Mouse (Mus musculus) layer of hippocampus, adult 8-10 months (tissue): ENCODE measurements at regions not wholly inside any gene's neighbourhood (a gene's known extent, or its start where the extent isn't known, plus 50 kb on each side); places are given as distances from the start of the nearest gene placed in this dataset.
"Not testable (repeated sequence)": the region's sequence is repeated elsewhere in the genome, so short reads cannot be mapped to it uniquely, and the experiment has no call there.

Source experiments
- DNase-seq, 2 experiments: peaks; one replicate each; pipeline ENCODE4 v3.0.0; 2022; ENCODE audit warnings: low spot score in 2 of 2

DNA sequence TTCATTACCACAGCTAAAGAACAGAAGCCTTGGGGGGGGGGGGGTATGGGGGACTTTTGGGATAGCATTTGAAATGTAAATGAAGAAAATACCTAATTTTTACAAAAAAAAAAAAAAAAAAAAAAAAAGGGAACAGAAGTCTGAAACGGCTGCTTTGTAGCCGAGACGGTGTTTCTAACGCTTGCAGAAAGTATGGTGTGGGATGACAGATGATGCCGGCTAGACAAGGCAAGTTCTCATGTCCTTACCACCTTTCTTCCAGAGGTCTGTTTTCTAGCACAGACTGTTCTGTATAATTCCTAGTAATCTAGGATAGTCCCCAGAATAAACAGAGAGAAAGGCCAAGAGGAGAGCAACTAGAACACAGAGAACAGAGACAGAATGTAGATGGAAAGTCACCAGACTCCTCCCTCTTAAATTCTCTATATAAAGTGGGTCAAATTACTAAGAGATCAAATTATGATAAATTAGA lies 67.2 kb upstream of the Chd2 start:
- DNase-seq = no peak

DNA sequence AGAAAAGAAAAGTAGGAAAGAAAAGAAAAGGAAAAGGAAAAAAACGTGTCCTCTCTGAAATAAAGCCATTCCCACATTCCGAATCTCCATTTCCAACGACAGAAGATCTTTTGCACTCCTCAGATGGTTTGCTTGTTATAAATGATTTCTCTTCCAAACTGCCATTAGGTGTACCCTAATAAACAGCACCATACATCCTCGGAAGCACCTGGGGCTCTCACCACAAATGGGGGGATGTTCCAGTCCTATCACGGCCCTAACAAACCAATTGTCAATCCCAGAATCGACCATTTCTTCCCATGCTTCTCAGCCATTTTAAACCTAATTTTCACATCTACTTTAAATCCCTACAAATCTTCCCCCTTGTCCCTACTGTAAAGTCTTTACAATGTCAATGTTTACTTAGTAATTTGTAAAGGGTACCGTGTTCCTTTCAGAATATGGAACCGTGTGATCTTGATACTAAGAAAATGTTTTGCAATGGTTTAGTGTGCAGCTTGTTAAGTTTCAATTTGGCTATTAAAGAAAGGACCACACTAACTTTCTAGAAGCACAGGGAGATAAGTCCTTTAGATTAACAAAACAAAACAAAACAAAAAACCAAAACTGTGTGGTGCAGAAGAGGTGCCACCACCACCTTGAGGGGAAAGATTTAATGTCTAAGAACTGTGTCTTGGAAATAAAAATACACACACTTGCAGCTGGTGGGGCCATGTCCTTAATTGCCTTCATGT lies 66.6 kb upstream of the Chd2 start:
- DNase-seq = no peak

DNA sequence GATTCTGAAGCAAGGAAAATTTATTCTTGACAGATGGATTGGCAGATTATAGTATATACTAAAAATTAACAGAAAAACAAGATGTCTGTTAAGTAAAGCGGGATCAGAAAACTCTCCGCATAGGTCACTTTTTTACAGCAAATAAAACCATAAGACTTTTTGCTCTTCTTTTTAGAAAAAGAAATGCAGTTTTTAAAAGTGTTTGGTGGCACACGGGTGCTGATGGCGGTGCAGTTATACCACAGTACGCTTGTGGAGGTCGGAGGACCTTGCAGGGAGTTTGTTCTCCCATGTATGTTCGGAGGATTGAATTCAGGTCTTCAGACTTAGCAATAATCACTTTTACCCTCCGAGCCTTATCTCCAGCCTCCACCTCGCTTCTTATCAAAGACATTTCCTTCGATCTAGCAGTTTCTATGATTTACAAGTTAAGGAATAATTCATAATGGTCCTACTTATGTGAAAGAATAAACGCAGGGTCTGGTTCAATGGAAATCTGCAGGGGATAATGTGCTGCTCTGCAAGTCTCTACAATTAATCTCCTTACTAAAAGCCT lies 65.9 kb upstream of the Chd2 start:
- DNase-seq = no peak

DNA sequence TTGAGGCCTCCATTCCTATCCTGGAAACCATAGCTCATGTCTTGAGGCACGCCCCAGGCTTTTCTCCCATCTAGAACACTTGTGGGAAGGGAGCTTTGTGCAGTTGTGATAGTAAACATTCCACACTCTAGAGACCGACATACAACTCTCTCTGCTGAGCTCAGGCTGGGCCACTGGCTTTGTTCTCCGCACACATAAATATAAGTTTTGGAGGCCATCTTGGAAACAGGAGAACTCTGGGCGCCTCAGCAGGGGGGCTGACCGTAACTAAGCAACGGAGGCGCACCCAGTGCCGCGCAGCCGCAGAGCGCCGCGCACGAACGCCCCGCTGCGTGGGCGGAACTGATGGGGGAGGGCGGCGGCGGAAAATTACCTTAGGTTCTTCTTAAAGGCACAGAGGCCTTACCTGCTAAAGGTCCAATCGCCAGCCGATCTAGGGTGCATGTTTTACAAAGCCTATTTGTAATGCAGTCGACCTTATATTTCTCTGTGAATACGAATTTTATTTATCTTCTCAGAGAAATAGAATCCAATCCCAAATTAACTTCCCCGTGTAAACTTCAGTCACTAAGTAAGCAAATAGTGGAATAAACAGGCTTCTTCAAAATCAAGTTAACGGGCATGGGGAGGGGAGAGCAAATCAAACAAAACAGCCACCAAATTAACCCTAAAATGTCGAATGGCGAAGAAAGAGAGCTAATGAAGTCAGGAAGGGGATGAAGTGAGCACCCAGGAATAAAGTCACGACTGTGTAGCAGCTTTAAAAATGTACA lies 65.2 kb upstream of the Chd2 start:
- DNase-seq = peak; percentile 88 to 91

DNA sequence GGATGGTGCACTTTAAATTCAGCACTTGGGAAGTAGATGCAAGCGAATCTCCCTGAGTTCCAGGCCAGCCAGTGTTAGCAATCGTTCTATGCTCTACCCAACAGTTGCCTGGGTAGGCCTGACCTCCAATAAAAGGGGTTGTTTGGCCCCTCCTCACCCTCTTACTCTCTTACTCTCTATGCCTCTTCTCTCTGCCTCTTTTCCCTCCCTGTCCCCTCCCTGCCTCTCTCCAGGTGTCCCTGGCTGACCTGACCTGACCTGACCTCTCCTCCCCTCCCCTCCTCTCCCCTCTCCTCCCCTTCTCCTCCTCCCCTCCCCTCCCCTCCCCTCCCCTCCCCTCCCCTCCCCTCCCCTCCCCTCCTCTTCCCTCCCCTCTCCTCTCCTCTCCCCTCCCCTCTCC lies 63.0 kb upstream of the Chd2 start:
- DNase-seq = no peak

DNA sequence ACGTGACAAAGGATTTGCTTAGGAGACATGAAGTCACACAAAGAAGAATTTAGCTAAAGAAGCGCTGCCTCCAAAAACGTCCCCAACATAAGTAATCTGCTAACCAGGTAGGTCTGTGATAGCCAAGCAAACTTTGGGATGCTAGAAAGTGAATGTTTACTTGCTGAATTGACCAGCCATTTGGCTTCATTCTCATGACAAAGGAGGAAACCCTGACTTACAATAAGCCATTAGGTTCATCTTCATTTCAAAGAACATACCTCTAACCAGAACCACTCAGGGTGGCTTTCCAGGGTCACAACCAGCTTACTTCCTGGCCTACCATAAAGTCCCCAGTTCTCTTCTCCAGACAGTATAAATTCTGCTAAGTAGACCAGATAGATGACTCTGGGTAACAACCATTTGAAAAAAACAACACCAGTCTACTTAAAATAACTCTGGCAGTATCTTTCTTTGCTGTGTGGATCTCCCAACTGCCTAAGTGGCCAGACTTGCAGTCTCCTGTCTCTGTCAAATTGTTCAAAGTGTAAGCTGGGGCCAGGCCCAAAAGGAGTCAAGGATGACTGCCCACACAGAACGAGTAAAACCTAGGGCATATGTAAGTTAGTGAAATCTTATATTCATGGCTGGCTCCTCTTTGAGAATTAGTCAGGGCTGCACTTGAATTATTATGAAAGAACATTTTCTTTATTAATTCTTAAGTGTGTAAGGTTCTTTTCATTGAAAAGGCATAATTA lies 61.4 kb upstream of the Chd2 start:
- no peak for DNase-seq

DNA sequence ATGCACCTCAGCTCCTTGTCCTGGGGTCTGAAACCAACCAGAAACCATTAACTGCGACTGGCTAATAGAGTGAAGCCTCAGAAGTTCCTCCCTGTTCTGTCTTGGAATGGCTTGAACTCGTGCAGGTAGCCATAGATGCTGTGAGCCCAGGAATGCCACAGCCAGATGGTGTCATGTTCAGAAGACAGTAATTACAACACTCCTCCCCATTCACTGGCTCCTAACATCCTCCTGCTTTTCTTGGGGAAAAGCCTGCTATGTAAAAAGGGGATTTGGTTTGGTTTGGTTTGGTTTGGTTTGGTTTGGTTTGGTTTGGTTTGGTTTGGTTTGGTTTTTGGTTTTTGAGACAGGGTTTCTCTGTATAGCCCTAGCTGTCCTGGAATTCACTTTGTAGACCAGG lies 59.7 kb upstream of the Chd2 start:
- DNase-seq = no peak

DNA sequence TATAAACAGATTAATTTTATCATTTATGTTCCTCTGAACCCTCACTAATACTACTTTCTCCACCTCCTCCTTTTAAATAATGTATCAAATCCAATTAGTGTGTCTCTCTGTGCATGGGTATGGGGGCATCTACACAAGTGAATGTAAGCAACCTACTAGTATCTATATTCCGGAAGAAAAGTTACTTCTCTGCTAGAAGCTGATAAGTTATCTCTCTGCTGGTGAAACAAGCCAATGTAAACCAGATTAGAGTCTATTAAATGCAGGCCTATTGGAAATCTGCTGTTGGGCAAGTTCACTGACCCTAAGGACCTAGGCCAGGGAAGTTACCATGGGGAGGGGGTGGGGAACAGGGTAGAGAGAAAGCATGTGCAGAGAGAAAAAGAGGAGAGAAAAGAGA lies 59.1 kb upstream of the Chd2 start:
- no peak for DNase-seq

DNA sequence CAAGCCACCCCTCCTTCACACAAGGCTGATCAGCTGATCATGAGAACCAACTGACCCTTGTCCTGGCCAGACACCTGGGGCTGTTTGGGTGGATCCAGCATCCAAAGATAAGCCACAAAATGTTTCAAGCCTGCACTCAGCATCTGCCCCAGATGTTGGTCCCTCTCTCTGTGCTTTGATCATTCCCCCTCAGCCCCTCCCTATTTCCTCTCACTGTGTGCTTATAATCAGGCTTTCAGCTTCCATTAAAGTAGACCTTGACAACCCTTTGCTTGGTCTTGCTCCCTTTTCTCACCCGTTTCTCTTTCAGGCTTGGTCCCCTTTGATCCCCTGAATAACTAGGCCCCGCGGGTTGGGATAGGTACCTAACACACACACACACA lies 58.4 kb upstream of the Chd2 start:
- DNase-seq = not testable (repeated sequence)

DNA sequence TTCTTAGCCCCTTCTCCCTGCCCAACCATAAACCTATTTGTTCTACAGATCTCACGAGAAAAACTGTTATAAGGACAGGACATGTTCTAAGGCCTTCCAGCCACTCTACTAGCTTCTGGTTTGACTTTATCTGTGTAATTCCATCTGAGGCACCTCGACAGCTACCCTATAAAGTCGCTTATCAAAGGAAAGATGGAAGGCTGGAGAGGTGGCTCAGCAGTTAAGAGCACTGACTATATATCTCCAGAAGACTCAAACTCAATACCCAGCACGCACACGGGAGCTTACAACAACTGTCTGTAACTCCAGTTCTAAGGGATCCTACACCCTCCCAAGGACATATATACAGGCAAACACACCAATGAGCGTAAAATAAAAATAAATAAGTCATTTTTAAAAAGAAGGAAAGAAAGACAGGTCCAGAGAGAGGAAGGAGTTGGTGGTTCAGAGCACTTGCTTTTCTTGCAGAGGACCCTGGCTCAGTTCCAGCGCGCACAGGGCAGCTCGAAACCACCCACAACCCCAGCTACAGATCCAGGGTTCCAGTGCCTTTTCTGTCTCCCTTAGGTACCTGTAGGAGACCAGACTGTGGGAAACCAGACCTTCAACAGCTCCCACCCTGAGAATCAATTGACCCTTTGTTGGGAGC lies 57.8 kb upstream of the Chd2 start:
- DNase-seq = no peak

DNA sequence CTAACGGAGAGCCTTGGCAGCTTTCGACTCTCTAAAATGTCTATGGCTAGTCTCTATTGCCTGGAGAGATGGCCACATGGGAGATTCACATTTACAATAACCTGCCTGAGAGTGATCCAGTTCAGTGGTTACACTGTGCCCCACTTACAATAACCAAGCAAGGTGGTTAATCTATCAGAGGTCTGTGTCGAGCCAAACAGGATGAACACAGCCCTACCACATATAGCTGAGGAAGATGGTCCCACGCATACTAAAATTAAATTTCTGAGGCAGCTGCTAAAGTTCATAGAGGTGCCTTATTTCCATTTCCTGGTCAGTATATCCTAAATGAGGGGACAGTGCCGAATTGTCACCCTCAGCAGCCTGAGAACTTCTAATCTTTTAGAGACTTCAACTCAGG lies 56.3 kb upstream of the Chd2 start:
- no peak for DNase-seq

DNA sequence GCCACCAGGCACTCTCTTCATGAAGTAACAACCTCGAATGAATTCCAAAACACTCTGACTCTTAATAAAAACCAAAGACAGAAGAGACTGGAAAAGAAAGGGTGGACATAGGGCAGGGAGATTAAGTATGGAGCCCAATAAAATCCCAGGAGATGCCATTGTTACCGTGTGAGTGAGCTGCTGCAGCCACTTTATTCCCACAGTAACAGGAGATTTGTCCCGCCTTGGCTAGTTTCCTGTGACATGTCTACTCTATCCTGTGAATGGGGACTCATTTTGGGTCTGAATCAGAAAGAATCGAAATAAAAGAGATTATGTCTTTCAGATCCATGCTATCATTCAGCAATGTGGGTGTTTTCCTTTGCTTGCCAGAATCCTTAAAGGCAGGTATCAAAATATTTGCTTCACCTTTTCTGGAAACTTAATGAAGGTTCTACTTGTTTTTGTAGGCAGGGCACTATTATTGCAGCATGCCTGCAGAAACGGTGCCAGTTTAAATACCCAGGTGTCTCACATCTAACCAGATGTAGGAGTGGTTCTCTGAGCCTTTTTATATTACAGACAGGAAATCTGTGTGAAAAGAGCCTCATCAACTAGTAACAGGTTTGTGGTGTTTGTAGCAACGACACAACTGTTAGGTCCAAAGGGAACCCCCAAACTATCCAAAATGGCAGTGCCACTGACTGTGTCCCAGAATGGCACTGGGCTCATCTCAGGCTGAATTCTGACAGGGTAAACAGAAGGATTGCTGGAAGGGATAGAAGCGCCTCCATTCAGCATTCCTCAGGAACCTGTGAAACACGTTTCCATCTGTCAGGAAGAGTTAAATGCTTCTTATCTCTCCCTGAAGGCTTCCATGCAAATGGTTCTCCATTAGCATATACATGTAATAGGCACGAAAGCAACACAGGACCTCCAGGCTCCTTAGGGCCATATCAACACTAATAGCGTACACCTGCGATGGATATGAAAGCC lies 55.5 kb upstream of the Chd2 start:
- no peak for DNase-seq

DNA sequence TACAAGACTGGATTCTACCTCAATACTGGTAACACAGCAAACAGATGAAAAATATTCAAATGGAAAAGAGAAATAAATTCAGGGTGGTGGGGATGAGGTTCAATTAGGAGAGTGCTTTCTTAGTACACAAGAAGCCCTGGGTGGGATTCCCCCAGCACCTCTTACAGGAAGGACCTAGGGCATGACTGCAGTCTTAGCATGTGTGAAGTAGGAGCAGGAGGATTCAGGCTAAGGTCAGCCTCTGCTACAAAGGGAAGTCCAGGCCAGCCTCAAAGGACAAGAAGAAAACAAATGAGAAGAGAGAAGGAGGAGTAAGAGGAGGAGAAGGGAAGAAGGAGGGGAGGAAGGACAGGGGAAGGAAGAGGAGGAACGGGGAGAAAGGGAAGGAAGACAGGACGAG lies 54.8 kb upstream of the Chd2 start:
- no peak for DNase-seq

DNA sequence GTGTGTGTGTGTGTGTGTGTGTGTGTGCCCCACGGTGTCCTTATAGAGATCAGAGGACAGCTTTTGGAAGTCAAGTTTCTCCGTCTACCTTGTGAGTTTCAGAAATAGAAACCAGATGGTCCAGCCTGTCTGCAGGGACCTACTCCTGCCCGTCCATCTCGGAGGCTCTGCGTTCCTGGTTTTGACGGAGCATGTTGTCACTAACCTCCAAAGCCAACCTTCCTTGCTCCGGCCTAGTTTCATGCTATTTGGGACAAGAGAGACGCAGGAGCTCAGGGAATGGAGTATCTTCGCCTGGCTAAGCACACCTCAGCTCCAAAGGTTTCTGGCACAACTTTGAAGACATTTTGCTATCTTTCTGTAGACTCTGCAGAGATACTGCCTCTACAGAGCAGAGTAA lies 54.2 kb upstream of the Chd2 start:
- DNase-seq = no peak

DNA sequence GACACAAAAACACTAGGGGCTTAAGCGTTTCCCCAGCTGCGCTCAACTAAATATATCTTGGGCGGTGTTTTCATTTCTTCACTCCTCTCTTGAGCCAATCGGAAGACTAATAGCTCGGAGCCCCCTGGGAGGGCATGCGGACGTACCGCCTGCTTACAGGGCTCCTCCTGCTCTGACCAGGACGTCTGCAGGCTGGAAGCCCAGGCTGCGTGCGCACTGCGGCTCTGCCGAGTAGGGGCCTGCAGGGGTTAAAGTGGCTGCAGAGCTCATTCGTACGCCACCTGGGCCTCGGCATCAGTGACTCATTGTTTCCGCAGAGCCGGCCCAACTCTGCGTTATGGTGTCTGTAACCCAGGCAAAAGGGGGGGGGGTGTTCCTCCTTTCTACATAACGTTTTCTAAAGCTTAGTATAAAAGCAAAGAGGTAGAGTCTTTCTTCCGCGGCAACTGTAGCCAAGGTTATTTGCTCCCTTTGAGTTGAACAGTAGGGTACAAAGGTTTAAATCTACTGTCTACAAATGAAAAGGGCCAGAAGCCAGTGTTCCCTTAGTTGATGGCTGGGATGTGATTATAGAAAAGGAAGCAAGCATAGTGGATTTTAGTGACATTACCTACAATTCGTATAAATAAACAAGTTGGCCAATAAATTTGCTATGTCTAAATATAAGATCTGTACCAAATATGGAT lies 53.7 kb upstream of the Chd2 start:
- peak; percentile 72 to 86 for DNase-seq

DNA sequence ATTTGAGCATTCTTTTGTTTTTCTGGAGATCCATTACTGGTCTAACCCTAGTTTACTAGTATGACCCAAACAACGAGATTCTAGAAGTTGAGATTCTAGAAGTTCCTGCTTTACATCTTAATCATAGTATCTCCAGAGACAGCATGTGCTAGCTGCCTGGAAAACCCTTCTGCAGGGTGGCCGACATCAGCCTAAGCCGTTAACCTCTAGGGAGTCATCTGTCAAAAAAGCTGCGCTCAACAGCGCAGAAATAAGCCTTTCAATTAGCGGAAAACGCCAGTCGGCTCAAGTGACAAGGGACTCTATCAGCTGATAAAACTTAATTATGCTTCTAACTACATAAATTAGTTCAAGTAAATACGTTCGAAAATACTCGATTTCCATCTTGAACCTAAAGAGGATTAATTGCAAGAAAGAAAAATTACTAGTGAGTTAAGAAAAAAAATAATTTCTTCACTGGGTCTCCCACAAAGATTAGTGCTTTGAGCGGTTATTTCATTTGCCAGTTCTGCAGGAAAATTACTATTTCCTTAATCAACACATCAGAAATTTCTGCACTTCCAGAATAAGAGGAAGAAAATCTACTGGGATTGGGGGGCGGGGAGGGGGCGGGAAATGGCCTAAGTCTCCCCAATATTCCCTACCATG lies 53.0 kb upstream of the Chd2 start:
- DNase-seq = no peak

DNA sequence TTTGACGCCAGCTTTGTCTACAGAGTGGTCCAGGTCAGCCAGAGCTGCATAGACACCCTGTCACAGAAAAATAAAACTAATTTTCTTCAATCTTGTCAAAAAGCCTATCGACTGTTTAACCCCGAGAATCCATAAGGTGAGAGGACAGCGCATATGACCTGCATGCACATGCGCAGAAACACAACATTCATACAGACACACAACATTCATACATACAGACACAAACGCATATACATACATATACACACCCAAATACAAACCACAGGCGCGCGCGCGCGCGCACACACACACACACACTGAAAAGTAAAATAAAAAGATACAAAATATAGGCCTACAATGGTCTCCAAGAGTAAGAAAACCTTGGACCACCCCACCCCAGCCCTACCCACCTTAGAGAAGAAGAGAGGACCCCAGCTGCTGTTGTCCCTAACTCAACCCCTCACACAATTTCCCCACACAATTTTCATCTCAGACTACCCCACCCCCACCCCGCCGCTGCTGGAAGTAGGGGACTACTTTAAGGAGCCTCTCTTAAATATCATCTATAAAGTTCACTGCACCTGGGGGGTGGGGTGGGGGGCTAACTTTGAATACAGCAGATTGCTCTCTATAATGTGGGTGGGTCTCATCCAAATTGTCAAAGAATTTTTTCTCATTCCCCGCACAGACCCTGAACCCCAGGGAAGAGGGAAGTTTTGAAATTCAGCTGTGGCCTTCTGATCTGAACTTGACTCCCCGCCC lies 52.2 kb upstream of the Chd2 start:
- no peak for DNase-seq

DNA sequence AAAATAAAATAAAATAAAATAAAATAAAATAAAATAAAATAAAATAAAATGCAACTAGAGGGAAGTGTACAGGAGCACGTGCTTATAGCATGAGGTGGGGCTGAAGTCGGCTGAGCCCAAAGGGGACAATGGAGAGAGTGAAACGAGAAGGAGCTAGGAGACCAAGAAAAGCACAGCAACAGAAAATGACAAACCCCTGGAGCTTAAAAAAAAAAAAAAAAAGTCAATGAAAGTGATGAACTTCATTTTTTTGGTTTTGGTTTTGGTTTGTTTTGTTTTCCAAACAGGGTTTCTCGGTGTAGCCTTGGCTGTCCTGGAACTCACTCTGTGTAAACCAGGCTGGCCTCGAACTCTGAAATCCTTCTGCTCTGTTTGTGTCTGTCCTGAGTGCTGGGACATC lies 51.2 kb upstream of the Chd2 start:
- DNase-seq = no peak
